Mouse (Mus musculus) C2C12 (cell line): ENCODE measurements around the gene Gm21411. TPM values are rescaled to one million over a fixed set of nuclear protein-coding genes. Genes with fewer than 3 reads are reported as not detected.
"Not testable (repeated sequence)": the region's sequence is repeated elsewhere in the genome, so short reads cannot be mapped to it uniquely, and the experiment has no call there.

ENCODE experiments used
- H3K27me3 ChIP-seq: one replicate; pipeline ENCODE4 v1.6.1; 2011; ENCODE audit not compliant: control insufficient read depth, insufficient read depth, insufficient read length
- H3K36me3 ChIP-seq: one replicate; pipeline ENCODE4 v1.6.1; 2011; ENCODE audit not compliant: control insufficient read depth, insufficient read depth
- H3K4me3 ChIP-seq: one replicate; pipeline ENCODE4 v1.5.1; 2011; ENCODE audit warnings: mild to moderate bottlenecking, control low read depth; ENCODE audit not compliant: poor library complexity, insufficient read depth, severe bottlenecking
- H3K79me2 ChIP-seq: one replicate; pipeline ENCODE4 v1.6.1; 2011; ENCODE audit not compliant: control insufficient read depth, insufficient read depth
- H3K79me3 ChIP-seq: one replicate; pipeline ENCODE4 v1.6.1; 2011; ENCODE audit warnings: low read depth, control low read depth
- H3ac ChIP-seq: one replicate; pipeline ENCODE3; 2011; ENCODE audit warnings: low read depth; ENCODE audit not compliant: control insufficient read depth, insufficient read length
- CEBPB ChIP-seq: IDR thresholded peaks from one replicate; pipeline ENCODE4 v1.6.1; 2011; ENCODE audit warnings: low read depth, mild to moderate bottlenecking, control low read depth, moderate library complexity
- CTCF ChIP-seq: IDR thresholded peaks from one replicate; pipeline ENCODE4 v1.5.1; 2011; ENCODE audit not compliant: control insufficient read depth, insufficient read depth, insufficient read length
- FOSL1 ChIP-seq: IDR thresholded peaks from one replicate; pipeline ENCODE4 v1.8.0; 2011; ENCODE audit warnings: mild to moderate bottlenecking, low read length; ENCODE audit not compliant: poor library complexity, insufficient read depth, severe bottlenecking
- MAX ChIP-seq: IDR thresholded peaks from one replicate; pipeline ENCODE4 v1.6.1; 2011; ENCODE audit warnings: mild to moderate bottlenecking, control low read depth
- MYOD1 ChIP-seq: IDR thresholded peaks from one replicate; pipeline ENCODE4 v1.6.1; 2011; ENCODE audit warnings: low read depth; ENCODE audit not compliant: control insufficient read depth, insufficient read length
- MYOG ChIP-seq: IDR thresholded peaks from one replicate; pipeline ENCODE4 v1.6.1; 2011; ENCODE audit not compliant: control insufficient read depth, insufficient read length; ENCODE audit errors: extremely low read depth
- USF1 ChIP-seq: IDR thresholded peaks from one replicate; pipeline ENCODE4 v1.6.1; 2011; ENCODE audit warnings: low read depth, mild to moderate bottlenecking, control low read depth, moderate library complexity
- long read RNA-seq, 2 experiments: library from polyadenylated mRNA; unstranded; transcript quantifications; one replicate each; pipeline ENCODE4 v2.0.0; 2019 to 2020
- polyA plus RNA-seq: library from polyadenylated mRNA; unstranded; fragments of >200 nt; fragmentation: generic; extraction: Trizol; gene quantifications from one replicate; pipeline ENCODE4 v1.2.1, GENCODE M21; 2012; ENCODE audit warnings: missing spikeins

Gm21411 gene
- not detected for polyA plus RNA-seq
- long read RNA-seq, experiment 1 = 0 reads
- long read RNA-seq, experiment 2 = 0 reads

GRCm38 (mm10) chr4:146909386-146910137 lies at the start of gene Gm21411:
TSS of gene Gm21411 (minus strand) at chr4:146909590.
- not testable (repeated sequence) for H3K36me3 ChIP-seq, H3K79me3 ChIP-seq, H3K79me2 ChIP-seq, H3K4me3 ChIP-seq, H3ac ChIP-seq, H3K27me3 ChIP-seq

GRCm38 (mm10) chr4:146941691-146942090 lies 32.3 kb upstream of the Gm21411 start:
- not testable (repeated sequence) for H3K79me3 ChIP-seq, H3K79me2 ChIP-seq, H3K4me3 ChIP-seq, H3ac ChIP-seq, H3K27me3 ChIP-seq, H3K36me3 ChIP-seq

GRCm38 (mm10) chr4:146932311-146933082 lies 23.1 kb upstream of the Gm21411 start:
- TF ChIP-seq MYOD1 = no peak
- no peak for TF ChIP-seq USF1
- no peak for TF ChIP-seq MYOG
- no peak for TF ChIP-seq MAX
- TF ChIP-seq CTCF = no peak
- no peak for TF ChIP-seq FOSL1
- TF ChIP-seq CEBPB = no peak
- Histone ChIP-seq H3ac (no peak overlapping the region), H3K79me2 (no peaks in the 10 kb centered on the region), H3K79me3 (no peaks in the 10 kb centered on the region), H3K36me3 (no peaks in the 10 kb centered on the region), H3K4me3 (no peak overlapping the region), H3K27me3 (no peaks in the 10 kb centered on the region)

GRCm38 (mm10) chr4:146915196-146915595 lies 5.8 kb upstream of the Gm21411 start:
- no peaks in the 10 kb centered on the region for H3K79me3 ChIP-seq
- no peaks in the 10 kb centered on the region for H3K79me2 ChIP-seq
- no peak overlapping the region for H3K4me3 ChIP-seq
- H3K27me3 ChIP-seq = no peaks in the 10 kb centered on the region
- no peak for TF ChIP-seq MYOG
- TF ChIP-seq FOSL1 = no peak
- no peak for TF ChIP-seq CEBPB
- no peak for TF ChIP-seq USF1
- TF ChIP-seq MYOD1 = no peak
- TF ChIP-seq CTCF = no peak
- no peak for TF ChIP-seq MAX
- H3K36me3 ChIP-seq = no peaks in the 10 kb centered on the region
- no peak overlapping the region for H3ac ChIP-seq

- not testable (repeated sequence) for H3K36me3 ChIP-seq, H3K79me3 ChIP-seq, H3K4me3 ChIP-seq, H3K79me2 ChIP-seq, H3ac ChIP-seq, H3K27me3 ChIP-seq
Measured at GRCm38 (mm10) chr4:146908131-146908530, 1.3 kb downstream of the Gm21411 start.

GRCm38 (mm10) chr4:146904782-146905181 lies 4.6 kb downstream of the Gm21411 start:
- H3K4me3 ChIP-seq, H3K79me3 ChIP-seq, H3K27me3 ChIP-seq, H3K36me3 ChIP-seq, H3K79me2 ChIP-seq, H3ac ChIP-seq: not testable (repeated sequence)

GRCm38 (mm10) chr4:146903126-146903525 lies 6.3 kb downstream of the Gm21411 start:
- not testable (repeated sequence) for H3ac ChIP-seq, H3K4me3 ChIP-seq, H3K36me3 ChIP-seq, H3K79me3 ChIP-seq, H3K27me3 ChIP-seq, H3K79me2 ChIP-seq

Other genes starting within 250 kb of the Gm21411 start
- not detected for gene Zfp989, start 62.4 kb upstream of the Gm21411 start, polyA plus RNA-seq
- 0.09 TPM for gene Rex2, start 112.3 kb upstream of the Gm21411 start, polyA plus RNA-seq
- gene Zfp991, start 222.4 kb upstream of the Gm21411 start, polyA plus RNA-seq = 0.09 TPM